Mouse (Mus musculus): ENCODE measurements around the gene Eif4e2. TPM values are rescaled to one million over a fixed set of nuclear protein-coding genes. Genes with fewer than 3 reads are reported as not detected.

Gene Eif4e2
- polyA plus RNA-seq, 1 experiment from 2014 or later = 99.0 TPM

GRCm38 (mm10) chr1:87183998-87184750 lies 29.5 kb upstream of the Eif4e2 start:
- H3K4me2 ChIP-seq = peak overlapping the region; percentile 49
- no peaks in the 10 kb centered on the region for H3K36me3 ChIP-seq
- peaks cover 23% of the 10 kb centered on the region for H3K4me1 ChIP-seq (replicated peaks)
- no peak for ATAC-seq (replicated peaks; ENCODE audit: insufficient number of reproducible peaks, insufficient read depth, low FRiP score, low read depth)
- H3K27ac ChIP-seq = no peak overlapping the region
- H3K9ac ChIP-seq = no peak overlapping the region
- H3K9me3 ChIP-seq (replicated peaks) = no peaks in the 10 kb centered on the region
- WGBS = 26% methylated on average over 15 of the region's 15 CpGs
- peaks cover 90% of the 10 kb centered on the region for H3K27me3 ChIP-seq
- 0 out of 2 replicates have a peak overlapping the region, but pooled peaks have one; percentile 13 for H3K4me3 ChIP-seq

DNA sequence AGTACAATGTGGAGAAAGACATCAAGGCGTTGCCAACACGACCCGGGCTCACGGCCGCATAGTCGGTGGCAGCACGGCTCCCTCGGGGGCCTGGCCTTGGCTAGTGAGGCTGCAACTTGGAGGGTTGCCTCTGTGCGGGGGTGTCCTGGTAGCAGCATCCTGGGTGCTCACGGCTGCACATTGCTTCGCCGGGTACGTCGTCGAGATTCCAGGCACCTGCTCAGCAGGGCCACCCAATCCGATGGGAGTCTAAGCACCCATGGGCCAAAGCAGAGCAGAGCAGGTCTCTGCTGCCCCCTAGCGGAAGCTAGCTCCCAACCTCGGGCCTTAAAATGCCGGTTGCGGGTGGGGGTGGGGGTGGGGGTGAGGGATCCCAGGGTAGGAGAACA lies 29.0 kb upstream of the Eif4e2 start:
- H3K27me3 ChIP-seq = peaks cover 95% of the 10 kb centered on the region
- H3K27ac ChIP-seq = no peak overlapping the region
- no peaks in the 10 kb centered on the region for H3K36me3 ChIP-seq
- H3K9me3 ChIP-seq (replicated peaks) = no peaks in the 10 kb centered on the region
- H3K4me3 ChIP-seq = 0 out of 2 replicates have a peak overlapping the region, but pooled peaks have one; percentile 13
- peak overlapping the region; percentile 49 for H3K4me2 ChIP-seq
- WGBS = 11% methylated on average over 20 of the region's 20 CpGs
- ATAC-seq (replicated peaks; ENCODE audit: insufficient number of reproducible peaks, insufficient read depth, low FRiP score, low read depth) = no peak
- H3K4me1 ChIP-seq (replicated peaks) = peaks cover 23% of the 10 kb centered on the region
- no peak overlapping the region for H3K9ac ChIP-seq

GRCm38 (mm10) chr1:87185526-87185925 lies 28.2 kb upstream of the Eif4e2 start:
- no peaks in the 10 kb centered on the region for H3K9me3 ChIP-seq (replicated peaks)
- peaks cover 23% of the 10 kb centered on the region for H3K4me1 ChIP-seq (replicated peaks)
- ATAC-seq (replicated peaks; ENCODE audit: insufficient number of reproducible peaks, insufficient read depth, low FRiP score, low read depth) = no peak
- H3K36me3 ChIP-seq = no peaks in the 10 kb centered on the region
- H3K4me2 ChIP-seq = no peak overlapping the region
- H3K27me3 ChIP-seq = peaks cover 94% of the 10 kb centered on the region
- no peak overlapping the region for H3K27ac ChIP-seq
- H3K9ac ChIP-seq = no peak overlapping the region
- no peak overlapping the region for H3K4me3 ChIP-seq
- WGBS = 19% methylated on average over 13 of the region's 13 CpGs

- no peak overlapping the region for H3K27ac ChIP-seq
- H3K36me3 ChIP-seq = no peaks in the 10 kb centered on the region
- H3K4me1 ChIP-seq (replicated peaks) = peaks cover 23% of the 10 kb centered on the region
- peak; percentile 7; the same call in 1 of the 2 replicates for ATAC-seq (replicated peaks; ENCODE audit: insufficient number of reproducible peaks, insufficient read depth, low FRiP score, low read depth)
- H3K4me2 ChIP-seq = peak overlapping the region; percentile 97
- WGBS = 3% methylated on average over 54 of the region's 54 CpGs
- H3K9me3 ChIP-seq (replicated peaks) = no peaks in the 10 kb centered on the region
- peaks cover 96% of the 10 kb centered on the region for H3K27me3 ChIP-seq
- peak overlapping the region; percentile 66 for H3K4me3 ChIP-seq
- H3K9ac ChIP-seq = peak overlapping the region; percentile 61
These were observed 27.3 kb upstream of the Eif4e2 start for GRCm38 (mm10) chr1:87186261-87187036.

DNA sequence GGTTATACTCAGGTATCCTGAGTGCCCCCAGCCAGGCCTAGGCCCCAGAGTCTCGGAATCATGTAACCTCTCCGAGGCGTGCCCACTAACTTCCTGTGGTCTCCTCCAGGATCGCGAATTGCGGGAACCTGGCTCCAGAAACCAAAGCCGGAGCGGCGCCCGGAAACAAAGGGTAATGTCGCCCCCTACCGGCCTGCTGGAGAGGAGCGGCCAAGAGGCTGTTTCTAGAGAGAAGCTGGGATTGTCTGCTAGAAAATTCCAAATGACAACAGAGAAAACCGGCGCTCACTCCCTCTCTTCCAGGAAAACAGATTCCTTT lies 26.7 kb upstream of the Eif4e2 start:
- Histone ChIP-seq H3K27me3 (peaks cover 91% of the 10 kb centered on the region), H3K4me1 (replicated peaks) (peaks cover 23% of the 10 kb centered on the region), H3K27ac (no peak overlapping the region), H3K36me3 (no peaks in the 10 kb centered on the region), H3K4me2 (peak overlapping the region; percentile 97), H3K9ac (peak overlapping the region; percentile 61), H3K9me3 (replicated peaks) (no peaks in the 10 kb centered on the region), H3K4me3 (peak overlapping the region; percentile 66)
- no peak for ATAC-seq (replicated peaks; ENCODE audit: insufficient number of reproducible peaks, insufficient read depth, low FRiP score, low read depth)
- 1% methylated on average over 15 of the region's 15 CpGs for WGBS

DNA sequence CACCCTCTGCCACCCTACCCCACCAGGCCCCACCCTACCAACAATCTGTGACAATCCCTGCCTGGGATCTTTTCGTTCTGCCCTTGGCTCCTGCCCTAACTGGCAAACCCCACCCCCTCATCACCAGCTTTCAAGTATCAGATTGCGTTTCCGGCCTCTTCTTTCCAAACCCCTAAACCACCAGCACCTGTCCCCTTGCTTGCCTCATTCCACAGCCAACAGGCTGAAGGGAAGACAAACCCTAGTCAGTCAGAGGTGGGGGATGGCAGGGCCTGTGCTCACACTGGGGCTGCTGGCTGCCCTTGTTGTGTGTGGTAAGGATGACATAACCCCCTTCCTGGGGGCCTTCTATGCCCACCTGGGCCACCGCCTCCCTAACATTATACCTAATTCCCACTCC lies 23.3 kb upstream of the Eif4e2 start, which contains the start of gene Chrnd:
TSS of gene Chrnd (plus strand) at position 179 of the 400 bp plus-strand sequence.
- no peak within 1 kb of the TSS for H3K4me3 ChIP-seq
- no peak within 1 kb of the TSS for H3K9ac ChIP-seq
- H3K4me1 ChIP-seq (replicated peaks) = peaks cover 13% of the 10 kb centered on the region
- H3K27me3 ChIP-seq = peaks cover 59% of the 10 kb centered on the region
- ATAC-seq (replicated peaks; ENCODE audit: insufficient number of reproducible peaks, insufficient read depth, low FRiP score, low read depth) = no peak
- H3K36me3 ChIP-seq = no peaks in the 10 kb centered on the region
- no peaks in the 10 kb centered on the region for H3K9me3 ChIP-seq (replicated peaks)
- no peak within 1 kb of the TSS for H3K27ac ChIP-seq
- WGBS = 31% methylated on average over 4 of the region's 4 CpGs
- no peak within 1 kb of the TSS for H3K4me2 ChIP-seq

GRCm38 (mm10) chr1:87197296-87197695 lies 16.4 kb upstream of the Eif4e2 start:
- Histone ChIP-seq H3K9ac (no peak overlapping the region), H3K4me2 (no peak overlapping the region), H3K9me3 (replicated peaks) (no peaks in the 10 kb centered on the region), H3K4me1 (replicated peaks) (peaks cover 11% of the 10 kb centered on the region), H3K27ac (no peak overlapping the region), H3K27me3 (peaks cover 2% of the 10 kb centered on the region; the same call in 1 of the 2 replicates), H3K36me3 (no peaks in the 10 kb centered on the region), H3K4me3 (no peak overlapping the region)
- 70% methylated on average over 9 of the region's 9 CpGs for WGBS
- no peak for ATAC-seq (replicated peaks; ENCODE audit: insufficient number of reproducible peaks, insufficient read depth, low FRiP score, low read depth)

GRCm38 (mm10) chr1:87198119-87199065 lies 15.3 kb upstream of the Eif4e2 start:
- Histone ChIP-seq H3K9me3 (replicated peaks) (no peaks in the 10 kb centered on the region), H3K4me2 (no peak overlapping the region), H3K36me3 (no peaks in the 10 kb centered on the region), H3K4me3 (no peak overlapping the region), H3K27ac (peak overlapping the region; percentile 44; the same call in 1 of the 2 replicates), H3K9ac (no peak overlapping the region), H3K4me1 (replicated peaks) (peaks cover 11% of the 10 kb centered on the region), H3K27me3 (no peaks in the 10 kb centered on the region; the same call in 1 of the 2 replicates)
- peak; percentile 66 for ATAC-seq (replicated peaks; ENCODE audit: insufficient number of reproducible peaks, insufficient read depth, low FRiP score, low read depth)
- WGBS = 59% methylated on average over 12 of the region's 12 CpGs

- 40% methylated on average over 2 of the region's 2 CpGs for WGBS
- Histone ChIP-seq H3K27me3 (peaks cover 10% of the 10 kb centered on the region), H3K36me3 (no peaks in the 10 kb centered on the region), H3K4me3 (no peak overlapping the region), H3K4me2 (no peak overlapping the region), H3K9ac (no peak overlapping the region), H3K9me3 (replicated peaks) (no peaks in the 10 kb centered on the region), H3K4me1 (replicated peaks) (peaks cover 11% of the 10 kb centered on the region), H3K27ac (no peak overlapping the region)
- ATAC-seq (replicated peaks; ENCODE audit: insufficient number of reproducible peaks, insufficient read depth, low FRiP score, low read depth) = no peak
These were observed 12.9 kb upstream of the Eif4e2 start for GRCm38 (mm10) chr1:87200811-87201210.

DNA sequence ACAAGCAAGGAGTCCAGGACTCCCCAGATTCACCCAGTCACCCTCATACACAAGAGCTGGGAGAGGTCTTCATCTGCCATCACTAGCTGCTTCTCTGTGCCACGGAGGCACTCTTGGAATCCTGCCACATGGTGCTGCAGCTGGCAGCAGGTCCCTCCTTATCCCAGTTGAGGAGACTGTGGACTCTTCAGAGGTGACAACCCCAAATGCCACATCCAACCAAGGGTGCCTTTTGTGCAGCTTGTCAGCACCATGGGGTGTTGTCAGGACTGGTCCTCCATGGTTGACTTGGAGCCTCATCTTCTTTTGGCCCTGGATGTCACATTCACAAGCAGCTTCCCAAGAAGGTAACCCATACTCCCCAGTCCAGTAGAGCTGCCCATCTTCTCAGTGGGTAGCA lies 11.9 kb upstream of the Eif4e2 start:
- WGBS = 41% methylated on average over 1 of the region's 1 CpGs
- H3K9me3 ChIP-seq (replicated peaks) = no peaks in the 10 kb centered on the region

DNA sequence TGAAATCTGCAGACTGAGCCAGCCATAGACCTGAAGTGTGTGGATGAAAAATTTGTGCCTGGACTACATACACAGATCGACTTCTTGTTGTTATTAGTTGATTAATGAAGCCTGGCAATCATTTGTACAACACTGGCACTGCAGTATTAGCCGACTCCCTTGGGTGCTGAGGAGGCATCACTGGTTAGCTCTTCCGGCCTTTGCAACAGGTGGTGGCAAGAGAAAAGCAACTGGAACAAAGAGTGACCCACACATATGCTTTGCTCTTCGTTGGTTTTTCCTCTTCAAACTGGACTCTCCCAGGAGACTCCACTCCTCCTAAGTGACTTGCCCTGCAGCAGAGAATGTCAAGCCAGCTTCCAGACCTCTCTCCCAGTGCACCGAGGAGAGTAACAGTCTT lies 9.9 kb upstream of the Eif4e2 start:
- 76% methylated on average over 5 of the region's 5 CpGs for whole genome bisulfite sequencing
- no peak overlapping the region for H3K27ac ChIP-seq
- ATAC-seq (replicated peaks; ENCODE audit: insufficient number of reproducible peaks, insufficient read depth, low FRiP score, low read depth) = no peak
- no peak overlapping the region for H3K4me3 ChIP-seq
- peaks cover 6% of the 10 kb centered on the region for H3K4me1 ChIP-seq (replicated peaks)
- peaks cover 37% of the 10 kb centered on the region for H3K27me3 ChIP-seq
- H3K36me3 ChIP-seq = no peaks in the 10 kb centered on the region
- H3K9me3 ChIP-seq (replicated peaks) = no peaks in the 10 kb centered on the region
- no peak overlapping the region for H3K9ac ChIP-seq
- H3K4me2 ChIP-seq = no peak overlapping the region

More for the DNA sequence above, 11.9 kb upstream of the Eif4e2 start:
- Histone ChIP-seq H3K4me3 (no peak overlapping the region), H3K27me3 (peaks cover 20% of the 10 kb centered on the region), H3K4me2 (no peak overlapping the region), H3K9ac (no peak overlapping the region; the same call in 1 of the 2 replicates), H3K4me1 (replicated peaks) (peaks cover 12% of the 10 kb centered on the region), H3K27ac (no peak overlapping the region), H3K36me3 (no peaks in the 10 kb centered on the region)
- ATAC-seq (replicated peaks; ENCODE audit: insufficient number of reproducible peaks, insufficient read depth, low FRiP score, low read depth) = no peak
